Mouse (Mus musculus): ENCODE results near the gene Chrna9. TPM values are rescaled to one million over a fixed set of nuclear protein-coding genes. Genes with fewer than 3 reads are reported as not detected.

Chrna9 gene
- total RNA-seq, 2 experiments from 2014 or later, result not detected

- DNase-seq (ENCODE audit: low spot score in 2 of 2), result no peak
- intact Hi-C loops (cut with DNase I), result loop anchor here (5.0 kb wide), 1 partner anchor 107 kb away; no protein-coding TSS in a partner anchor
Measured at GRCm38 (mm10) chr5:66000074-66000473, 65.4 kb downstream of the Chrna9 start.

GRCm38 (mm10) chr5:66000567-66001125, 65.9 kb downstream of the Chrna9 start:
- intact Hi-C loops (cut with DNase I), result loop anchor here (5.0 kb wide), 1 partner anchor 107 kb away; no protein-coding TSS in a partner anchor
- DNase-seq (ENCODE audit: low spot score in 2 of 2), result no peak

- intact Hi-C loops (cut with DNase I), result loop anchor here (5.0 kb wide), 1 partner anchor 106 kb away; no protein-coding TSS in a partner anchor
- DNase-seq (ENCODE audit: low spot score in 2 of 2), result no peak
Measured at GRCm38 (mm10) chr5:66001232-66001631, 66.5 kb downstream of the Chrna9 start.

- no peak for DNase-seq (ENCODE audit: low spot score in 2 of 2)
- intact Hi-C loops (cut with DNase I), result loop anchor here (5.0 kb wide), 1 partner anchor 103 kb away; no protein-coding TSS in a partner anchor
Measured at GRCm38 (mm10) chr5:66004134-66004925, 69.6 kb downstream of the Chrna9 start, which contains the start of gene 9130230L23Rik. 9130230L23Rik (minus strand) TSS chr5:66004285.

- DNase-seq (ENCODE audit: low spot score in 2 of 2), result no peak
- intact Hi-C loops (cut with DNase I), result no loop called here
Measured at GRCm38 (mm10) chr5:66005041-66005678, 70.4 kb downstream of the Chrna9 start.

DNA sequence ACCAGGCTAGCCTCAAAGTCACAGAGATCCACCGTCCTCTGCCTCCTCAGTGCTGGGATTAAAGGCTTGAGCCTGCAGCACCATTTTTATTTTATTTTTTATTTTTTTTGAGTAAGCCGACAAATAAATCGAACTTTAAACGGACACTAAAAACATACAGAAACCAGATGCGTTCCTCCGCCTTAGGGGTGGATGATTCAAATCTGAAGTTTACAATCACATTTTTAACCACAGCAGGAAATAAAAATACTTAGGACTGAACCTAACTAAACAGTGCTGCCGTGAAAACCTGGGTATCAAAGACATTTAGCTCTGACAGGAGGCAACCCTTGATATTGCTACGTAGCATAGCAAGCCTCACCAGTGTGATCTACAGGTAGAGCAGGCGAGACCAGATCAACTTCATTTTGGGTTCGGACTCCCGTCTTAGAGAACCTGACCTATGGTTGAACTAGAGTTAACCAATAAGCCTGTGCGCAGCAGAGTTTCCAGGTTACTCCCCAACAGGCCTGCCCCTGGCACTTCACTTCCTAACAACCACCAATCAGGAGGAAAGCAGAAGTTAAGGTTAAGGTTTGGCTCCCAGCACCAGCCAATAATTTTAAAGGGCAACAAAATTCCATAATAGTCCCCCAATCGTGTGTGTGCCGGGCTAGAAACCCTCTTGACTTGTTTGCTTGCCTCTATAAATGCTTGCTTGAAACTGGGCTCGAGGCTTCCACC, 73.7 kb downstream of the Chrna9 start:
- no peak for DNase-seq (ENCODE audit: low spot score in 2 of 2)
- intact Hi-C loops (cut with DNase I), result no loop called here

- no peak for DNase-seq (ENCODE audit: low spot score in 2 of 2)
- intact Hi-C loops (cut with DNase I), result no loop called here
Measured at GRCm38 (mm10) chr5:66013999-66014398, 79.3 kb downstream of the Chrna9 start.

DNA sequence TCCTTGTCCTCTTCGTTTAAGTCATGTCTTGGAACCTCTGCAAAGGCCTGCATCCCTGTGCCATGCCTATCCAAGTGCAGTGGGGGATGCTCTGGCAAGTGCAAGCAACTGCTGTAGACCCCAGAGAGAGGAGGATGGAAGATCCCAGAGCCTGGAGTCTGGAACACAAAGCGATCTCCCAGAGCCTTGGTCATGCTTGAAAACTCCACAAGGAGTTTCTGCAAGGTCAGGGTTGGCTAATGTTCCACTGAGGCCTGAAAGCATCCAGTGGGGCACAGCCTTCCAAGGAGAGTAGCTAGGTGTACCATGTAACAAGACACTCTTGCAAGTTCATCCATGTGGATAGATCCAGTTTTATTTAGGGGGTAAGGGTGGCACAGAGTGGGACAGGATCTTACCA, 79.7 kb downstream of the Chrna9 start:
- intact Hi-C loops (cut with DNase I), result no loop called here

DNA sequence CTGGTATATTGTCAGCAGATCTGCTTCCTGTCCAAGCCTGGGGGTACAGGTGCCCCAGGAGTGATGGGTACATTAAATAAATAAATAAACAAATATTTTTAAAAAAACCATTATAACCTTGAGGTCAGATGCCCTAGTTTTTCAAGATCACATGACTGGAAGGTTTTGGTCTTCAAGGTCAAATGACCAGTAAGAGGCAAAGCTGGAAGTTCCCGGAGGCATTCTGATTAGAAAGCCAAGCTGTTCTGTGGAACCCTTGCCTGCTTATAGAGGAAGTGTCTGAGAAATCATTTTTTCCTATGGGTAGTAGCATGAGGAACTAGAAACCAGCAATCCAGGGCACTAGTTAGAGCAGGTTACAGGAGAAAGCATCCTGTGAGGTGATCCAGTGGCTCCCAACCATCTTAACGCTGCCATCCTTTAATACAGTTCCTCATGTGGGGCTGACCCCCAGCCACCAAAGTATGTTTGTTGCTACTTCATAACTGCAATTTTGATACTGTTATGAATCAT, 80.8 kb downstream of the Chrna9 start:
- intact Hi-C loops (cut with DNase I), result no loop called here
- DNase-seq (ENCODE audit: low spot score in 2 of 2), result no peak

More for the DNA sequence above, 79.7 kb downstream of the Chrna9 start:
- no peak for DNase-seq (ENCODE audit: low spot score in 2 of 2)

DNA sequence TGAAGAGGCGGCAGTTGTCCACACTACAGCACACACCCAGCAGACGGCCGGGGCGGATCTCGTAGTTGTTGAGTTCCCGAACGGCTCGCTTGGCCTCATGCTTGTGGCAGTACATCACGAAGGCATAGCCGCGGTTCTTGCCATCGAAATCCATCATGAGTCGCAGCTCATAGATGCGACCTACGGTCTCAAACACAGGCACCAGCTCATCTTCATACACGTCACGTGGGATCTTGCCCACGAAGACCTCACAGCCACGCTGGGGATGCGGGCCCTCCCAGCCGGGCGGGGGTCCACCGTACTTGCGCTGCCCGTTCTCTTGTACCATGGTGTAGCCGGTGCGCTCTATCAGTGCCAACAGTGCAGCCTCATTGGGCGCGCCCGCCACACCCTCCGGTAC, 92.1 kb downstream of the Chrna9 start:
- DNase-seq (ENCODE audit: low spot score in 2 of 2), result no peak
- intact Hi-C loops (cut with DNase I), result no loop called here

Small RNAs within 50 kb of the gene (microRNA-seq; reads per million reads assigned to microRNA genes)
- gene Gm25952, result 0 reads per million in 2 experiments

Other genes starting within 250 kb of the Chrna9 start
- gene Pds5a, start 236.6 kb upstream of the Chrna9 start, total RNA-seq (2021), result 10 to 100 TPM; 82.4 to 82.9 TPM
- 10 to 100 TPM in 1 of 2 experiments, 1 to 10 TPM in 1; 8.3 to 10.5 TPM for gene N4bp2, start 171.4 kb upstream of the Chrna9 start, total RNA-seq (2021)
- 1 to 10 TPM in 1 of 2 experiments, under 1 TPM in 1; 0.69 to 1.1 TPM for gene Rhoh, start 73.7 kb upstream of the Chrna9 start, total RNA-seq (2021)
- not detected for gene 9130230L23Rik, start 69.4 kb downstream of the Chrna9 start, total RNA-seq (2021)
- gene Rbm47, start 238.2 kb downstream of the Chrna9 start, total RNA-seq (2021), result 1 to 10 TPM; 1.5 to 2.5 TPM